Mouse (Mus musculus) erythroblast, embryonic 14.5 days (primary cell): ENCODE results near the gene Gm10945. TPM values are rescaled to one million over a fixed set of nuclear protein-coding genes. Genes with fewer than 3 reads are reported as not detected.

Source experiments
- H3K27me3 ChIP-seq: 2 replicates; pipeline ENCODE4 v1.6.1; 2012; ENCODE audit warnings: inconsistent platforms; ENCODE audit not compliant: control insufficient read depth
- H3K36me3 ChIP-seq: 2 replicates; pipeline ENCODE4 v1.6.1; 2012; ENCODE audit warnings: mild to moderate bottlenecking, inconsistent platforms; ENCODE audit not compliant: control insufficient read depth
- H3K4me1 ChIP-seq: 2 replicates; pipeline ENCODE4 v1.6.1; 2012; ENCODE audit warnings: inconsistent platforms; ENCODE audit not compliant: control insufficient read depth
- H3K4me3 ChIP-seq: replicated peaks from 2 replicates; pipeline ENCODE3; 2012; ENCODE audit warnings: moderate library complexity, mild to moderate bottlenecking, inconsistent platforms
- H3K9me3 ChIP-seq: 2 replicates; pipeline ENCODE4 v1.6.1; 2012; ENCODE audit warnings: low read length, inconsistent platforms, mixed read lengths; ENCODE audit not compliant: control insufficient read depth
- GATA1 ChIP-seq: IDR thresholded peaks from 2 replicates; pipeline ENCODE4 v1.6.1; 2012; ENCODE audit warnings: low read length, inconsistent platforms, mixed read lengths
- TAL1 ChIP-seq: IDR thresholded peaks from 3 replicates; pipeline ENCODE4 v1.6.1; 2012; ENCODE audit warnings: low read length, inconsistent platforms, mixed read lengths
- polyA plus RNA-seq: library from polyadenylated mRNA; stranded (reverse); fragments of >175 nt; gene quantifications from 2 replicates; pipeline ENCODE4 v1.2.3, GENCODE M21; 2012

Gm10945 gene
- polyA plus RNA-seq = not detected in 2 replicates

DNA sequence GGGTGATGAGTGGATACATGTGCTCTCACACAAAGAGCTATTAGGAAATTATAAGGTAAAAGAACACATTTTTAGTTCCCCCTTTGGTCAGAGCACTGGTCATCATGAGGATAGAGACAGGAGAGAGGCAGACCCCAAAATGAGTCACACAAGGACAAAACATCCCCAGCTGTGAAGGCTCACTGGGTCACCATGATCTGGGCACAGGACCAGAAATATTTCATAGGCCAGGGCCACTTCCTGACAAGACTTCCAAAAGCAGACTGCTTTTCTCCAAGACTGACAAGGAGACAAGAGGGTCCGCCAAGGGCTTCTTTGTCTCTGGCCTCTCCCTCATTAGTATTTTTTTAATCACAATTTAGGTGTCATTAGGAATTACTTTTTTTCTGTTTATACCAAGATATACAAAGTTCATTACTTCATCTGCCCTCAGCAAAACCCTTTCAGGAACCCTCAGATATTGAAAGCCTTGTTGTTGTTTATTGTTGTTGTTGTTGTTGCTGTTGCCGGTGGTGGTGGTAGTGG lies at the start of gene Gm10945:
Gene Gm10945 (minus strand): TSS at position 475 of the 525 bp plus-strand sequence.
- H3K27me3 ChIP-seq = no peaks in the 10 kb centered on the region
- no peaks in the 10 kb centered on the region for H3K36me3 ChIP-seq
- H3K4me3 ChIP-seq = no peak within 1 kb of the TSS
- no peaks in the 10 kb centered on the region for H3K4me1 ChIP-seq
- no peak for TF ChIP-seq TAL1
- no peak for TF ChIP-seq GATA1
- no peaks in the 10 kb centered on the region for H3K9me3 ChIP-seq

DNA sequence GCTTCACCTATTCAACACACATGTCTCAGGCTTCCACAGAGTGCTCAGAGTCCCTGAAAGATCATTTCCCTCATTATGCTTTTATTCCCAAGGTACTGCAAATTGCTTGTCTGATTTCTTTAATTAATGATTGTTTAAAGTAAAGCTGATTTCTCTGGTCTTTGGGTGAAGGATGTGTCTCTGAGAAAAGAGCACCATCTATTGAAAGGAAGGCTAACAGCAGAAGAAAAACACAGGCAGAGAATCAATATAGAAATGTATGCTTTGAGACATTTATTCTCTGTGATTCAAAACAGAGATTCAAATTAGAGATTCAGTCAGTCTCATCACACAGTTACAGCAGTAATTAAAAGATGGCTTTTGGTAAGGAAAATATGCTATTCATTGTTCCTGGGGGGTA lies 28.7 kb upstream of the Gm10945 start:
- no peak for TF ChIP-seq GATA1
- TF ChIP-seq TAL1 = no peak
- H3K9me3 ChIP-seq = no peaks in the 10 kb centered on the region; the same call in 1 of the 2 replicates
- no peak overlapping the region for H3K4me3 ChIP-seq
- H3K36me3 ChIP-seq = no peaks in the 10 kb centered on the region
- 0 out of 2 replicates have a peak, but pooled peaks cover 2% of the 10 kb centered on the region for H3K27me3 ChIP-seq
- H3K4me1 ChIP-seq = no peaks in the 10 kb centered on the region

DNA sequence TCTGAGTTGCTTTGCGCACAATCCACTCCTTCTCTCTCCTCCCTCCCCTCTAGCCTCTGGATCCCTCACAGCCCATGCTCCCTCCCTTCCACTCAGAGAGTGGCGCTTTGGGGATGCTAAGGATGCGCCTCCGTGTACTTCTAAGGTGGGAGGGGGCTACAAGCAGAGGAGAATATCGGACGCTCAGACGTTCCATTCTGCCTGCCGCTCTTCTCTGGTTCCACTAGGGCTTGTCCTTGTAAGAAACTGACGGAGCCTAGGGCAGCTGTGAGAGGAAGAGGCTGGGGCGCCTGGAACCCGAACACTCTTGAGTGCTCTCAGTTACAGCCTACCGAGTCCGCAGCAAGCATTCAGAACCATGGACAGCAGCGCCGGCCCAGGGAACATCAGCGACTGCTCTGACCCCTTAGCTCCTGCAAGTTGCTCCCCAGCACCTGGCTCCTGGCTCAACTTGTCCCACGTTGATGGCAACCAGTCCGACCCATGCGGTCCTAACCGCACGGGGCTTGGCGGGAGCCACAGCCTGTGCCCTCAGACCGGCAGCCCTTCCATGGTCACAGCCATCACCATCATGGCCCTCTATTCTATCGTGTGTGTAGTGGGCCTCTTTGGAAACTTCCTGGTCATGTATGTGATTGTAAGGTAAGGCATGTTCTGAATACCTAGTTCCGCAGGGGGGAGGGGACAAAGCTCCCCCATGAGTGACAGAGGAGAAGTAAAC lies 27.1 kb upstream of the Gm10945 start:
- no peaks in the 10 kb centered on the region; the same call in 1 of the 2 replicates for H3K9me3 ChIP-seq
- no peak overlapping the region for H3K4me3 ChIP-seq
- H3K36me3 ChIP-seq = no peaks in the 10 kb centered on the region
- H3K4me1 ChIP-seq = no peaks in the 10 kb centered on the region
- 0 out of 2 replicates have a peak, but pooled peaks cover 2% of the 10 kb centered on the region for H3K27me3 ChIP-seq
- TF ChIP-seq GATA1 (no peak), TAL1 (no peak)

DNA sequence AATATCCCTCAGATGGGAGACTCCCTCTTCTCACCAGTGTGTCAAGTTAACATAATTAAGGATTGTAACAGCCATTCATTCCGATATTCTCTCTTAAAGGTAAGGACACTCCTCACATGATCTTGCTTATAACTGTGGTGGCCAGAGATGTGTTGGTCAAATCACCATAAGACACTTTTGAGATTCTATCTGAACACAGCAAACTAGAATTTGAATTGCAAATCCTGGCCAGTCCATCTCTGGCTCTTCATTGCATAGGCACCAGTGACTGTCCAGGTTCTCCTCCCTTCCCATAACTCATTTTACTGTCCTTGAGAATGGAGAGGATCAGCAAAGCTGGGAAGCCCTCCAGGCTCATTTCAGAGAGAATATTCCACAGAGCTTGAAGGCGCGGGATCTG lies 3.4 kb downstream of the Gm10945 start, which contains the start of gene Oprm1:
Gene Oprm1 (plus strand): TSS at position 301 of the 400 bp plus-strand sequence.
- H3K4me3 ChIP-seq = no peak within 1 kb of the TSS
- TF ChIP-seq TAL1 (no peak), GATA1 (no peak)

DNA sequence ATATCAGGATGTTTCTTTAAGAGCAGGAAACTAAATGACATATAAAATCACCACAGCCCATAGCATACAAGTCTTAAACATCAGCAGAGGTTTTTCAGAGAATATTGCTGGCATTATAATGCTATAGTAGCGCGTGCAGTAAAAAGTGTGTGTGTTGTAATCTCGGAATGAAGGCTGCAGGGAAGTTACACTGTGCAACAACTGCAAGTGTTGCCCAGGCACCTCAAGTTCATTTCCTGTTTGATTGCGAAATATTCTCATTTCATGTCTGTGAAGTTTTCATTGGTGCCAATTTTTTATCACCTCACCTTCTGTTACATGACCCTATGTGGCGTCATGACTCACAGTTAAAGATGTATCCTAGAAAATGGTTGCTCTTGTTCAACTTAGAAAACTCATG lies 8.2 kb downstream of the Gm10945 start:
- no peak for TF ChIP-seq TAL1
- no peak for TF ChIP-seq GATA1
- Histone ChIP-seq H3K9me3 (no peaks in the 10 kb centered on the region), H3K4me1 (no peaks in the 10 kb centered on the region), H3K36me3 (no peaks in the 10 kb centered on the region), H3K27me3 (no peaks in the 10 kb centered on the region), H3K4me3 (no peak overlapping the region)

More for the DNA sequence above, 3.4 kb downstream of the Gm10945 start, which contains the start of gene Oprm1:
- no peaks in the 10 kb centered on the region for H3K36me3 ChIP-seq
- H3K27me3 ChIP-seq = no peaks in the 10 kb centered on the region
- no peaks in the 10 kb centered on the region for H3K9me3 ChIP-seq
- no peaks in the 10 kb centered on the region for H3K4me1 ChIP-seq

DNA sequence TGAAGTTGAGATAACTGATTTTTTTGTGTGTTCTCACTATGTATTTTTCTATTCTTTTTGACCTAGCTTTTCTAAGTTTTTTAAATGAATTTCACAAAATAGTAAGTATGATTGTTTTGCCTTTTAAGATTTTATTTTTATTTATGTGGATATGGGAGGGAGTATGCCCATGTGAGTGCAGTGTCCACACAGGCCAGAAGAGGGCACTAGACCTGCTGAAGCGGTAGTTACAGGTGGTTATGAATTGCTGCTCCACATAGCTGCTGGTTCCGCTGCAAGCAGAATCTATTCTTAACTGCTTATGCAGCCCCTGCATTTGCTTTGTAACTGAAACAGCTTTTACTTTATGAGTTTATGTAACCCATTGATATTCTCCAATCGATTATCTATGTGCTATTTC lies 33.1 kb downstream of the Gm10945 start:
- H3K9me3 ChIP-seq = peaks cover 19% of the 10 kb centered on the region
- no peak overlapping the region for H3K4me3 ChIP-seq
- H3K4me1 ChIP-seq = no peaks in the 10 kb centered on the region
- TF ChIP-seq GATA1 (no peak), TAL1 (no peak)
- no peaks in the 10 kb centered on the region for H3K36me3 ChIP-seq
- H3K27me3 ChIP-seq = no peaks in the 10 kb centered on the region

DNA sequence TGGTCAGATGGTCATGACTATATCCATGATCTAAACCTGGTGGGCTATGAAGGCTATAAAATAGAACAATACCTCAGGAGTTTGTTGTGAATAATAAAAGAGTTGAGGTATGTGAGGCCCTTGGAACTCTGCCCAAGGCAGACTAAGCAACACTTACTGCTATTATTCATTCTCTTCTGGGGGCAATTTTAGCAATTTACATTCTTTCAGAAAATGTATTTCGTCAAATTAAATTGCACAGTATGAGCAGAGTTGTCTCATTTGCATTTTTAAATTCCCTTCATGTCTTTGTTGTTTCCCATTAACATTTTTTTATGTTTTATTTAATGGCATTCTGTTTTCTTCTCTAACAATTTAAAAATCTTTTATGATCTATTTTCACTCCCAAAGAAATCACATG lies 37.8 kb downstream of the Gm10945 start:
- Histone ChIP-seq H3K9me3 (peaks cover 21% of the 10 kb centered on the region), H3K4me3 (no peak overlapping the region), H3K4me1 (no peaks in the 10 kb centered on the region), H3K27me3 (no peaks in the 10 kb centered on the region), H3K36me3 (no peaks in the 10 kb centered on the region)
- TF ChIP-seq TAL1 (no peak), GATA1 (no peak)

DNA sequence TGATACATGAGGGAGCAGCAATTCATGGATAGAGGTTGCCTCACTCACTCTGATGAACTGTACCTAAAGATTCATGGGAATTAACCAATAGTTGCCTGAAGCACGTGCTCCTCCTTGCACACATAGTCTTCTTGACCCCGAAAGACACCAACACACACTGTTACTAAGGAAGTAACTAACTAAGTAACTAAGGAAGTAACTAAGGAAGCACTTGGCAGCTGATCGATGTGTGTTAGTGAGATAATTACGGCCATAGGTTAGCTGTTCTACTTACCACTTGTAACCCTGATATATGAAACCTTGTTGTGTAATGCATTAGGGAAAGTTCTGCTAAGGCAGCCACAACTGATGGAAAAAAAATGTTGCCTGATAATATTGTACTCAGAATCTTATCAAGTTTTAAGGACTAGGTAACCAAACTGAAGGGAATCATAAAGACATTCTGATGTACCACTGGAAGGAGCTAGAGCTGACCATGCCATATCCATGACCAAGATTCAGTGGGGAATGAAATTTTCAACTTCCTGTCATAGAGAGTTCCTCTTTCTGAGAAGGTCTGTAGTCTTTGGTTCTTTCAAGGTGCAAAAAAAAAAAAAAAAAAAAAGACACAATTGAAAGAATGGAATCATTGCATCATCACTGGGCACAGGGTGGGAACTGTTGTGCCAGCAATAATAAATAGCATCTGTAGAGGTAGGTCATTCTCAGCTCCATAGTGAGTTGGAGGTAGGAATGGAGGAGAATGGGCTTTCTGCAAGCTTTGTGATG lies 44.2 kb downstream of the Gm10945 start:
- TF ChIP-seq GATA1 (no peak), TAL1 (no peak)
- H3K36me3 ChIP-seq = no peaks in the 10 kb centered on the region
- no peak overlapping the region for H3K4me3 ChIP-seq
- H3K9me3 ChIP-seq = 0 out of 2 replicates have a peak, but pooled peaks cover 2% of the 10 kb centered on the region
- no peaks in the 10 kb centered on the region for H3K27me3 ChIP-seq
- no peaks in the 10 kb centered on the region for H3K4me1 ChIP-seq
